Mouse (Mus musculus) ES-CJ7 (cell line): ENCODE results near the gene Slc5a5.
"Not testable (repeated sequence)": the region's sequence is repeated elsewhere in the genome, so short reads cannot be mapped to it uniquely, and the experiment has no call there.

Experiments used
- DNase-seq: peaks from one replicate; pipeline ENCODE4 v3.0.0; 2011; ENCODE audit warnings: low read depth, low spot score

Gene Slc5a5

GRCm38 (mm10) chr8:70902211-70902610, 9.7 kb upstream of the Slc5a5 start:
- DNase-seq = no peak

- DNase-seq = no peak
Observed at GRCm38 (mm10) chr8:70900872-70901387, 8.4 kb upstream of the Slc5a5 start.

- no peak for DNase-seq
Observed at GRCm38 (mm10) chr8:70899226-70899625, 6.7 kb upstream of the Slc5a5 start.

GRCm38 (mm10) chr8:70898661-70899198, 6.2 kb upstream of the Slc5a5 start:
- DNase-seq = no peak

- DNase-seq = peak; percentile 87
Observed at GRCm38 (mm10) chr8:70897681-70898413, 5.3 kb upstream of the Slc5a5 start.

- peak; percentile 100 for DNase-seq
Observed at GRCm38 (mm10) chr8:70897021-70897680, 4.6 kb upstream of the Slc5a5 start, which contains the start of gene Rpl18a. Rpl18a (minus strand) TSS chr8:70897412.

- peak; percentile 72 for DNase-seq
Observed at GRCm38 (mm10) chr8:70896316-70897020, 3.9 kb upstream of the Slc5a5 start.

- DNase-seq = not testable (repeated sequence)
Observed at GRCm38 (mm10) chr8:70895571-70896259, 3.2 kb upstream of the Slc5a5 start.

GRCm38 (mm10) chr8:70894771-70895545, 2.4 kb upstream of the Slc5a5 start:
- DNase-seq = no peak

- DNase-seq = no peak
Observed at GRCm38 (mm10) chr8:70894385-70894720, 1.8 kb upstream of the Slc5a5 start.

GRCm38 (mm10) chr8:70893656-70894384, 1.3 kb upstream of the Slc5a5 start:
- peak; percentile 94 for DNase-seq

GRCm38 (mm10) chr8:70892896-70893655, 519 bp upstream of the Slc5a5 start:
- peak; percentile 51 for DNase-seq

GRCm38 (mm10) chr8:70891356-70891755, 1.2 kb downstream of the Slc5a5 start:
- DNase-seq = peak; percentile 97

- DNase-seq = no peak
Observed at GRCm38 (mm10) chr8:70890656-70891055, 1.9 kb downstream of the Slc5a5 start.

GRCm38 (mm10) chr8:70887669-70888068, 4.9 kb downstream of the Slc5a5 start:
- peak; percentile 88 for DNase-seq

GRCm38 (mm10) chr8:70885612-70886011, 6.9 kb downstream of the Slc5a5 start:
- DNase-seq = peak; percentile 79

- DNase-seq = no peak
Observed at GRCm38 (mm10) chr8:70884683-70885082, 7.9 kb downstream of the Slc5a5 start.

GRCm38 (mm10) chr8:70884186-70884585, 8.4 kb downstream of the Slc5a5 start:
- DNase-seq = no peak

GRCm38 (mm10) chr8:70880546-70880945, 12.0 kb downstream of the Slc5a5 start:
- no peak for DNase-seq
